11 mouse cellular contexts compared by ENCODE assay signal in genomic region chr11:85273299-85273698, GRCm38 (mm10). TPM values are rescaled to one million over a fixed set of nuclear protein-coding genes. Genes with fewer than 3 reads are reported as not detected.
DNase-seq lines count a peak whose midpoint lies in the region; ATAC-seq and TF ChIP-seq lines count a peak whose summit lies in the region.
"Had no signal": no experiment of that assay in that cellular context is flagged by ENCODE, and none has a peak within 500 bp of the region (broad histone marks: within the 10 kb centered on the region; RNA-seq: fewer than 3 reads in every experiment).

No protein-coding gene starts in this region.

- ATAC-seq in lung, postnatal 0 days = no peak
- ATAC-seq in Patski = no peak

- H3K36me3 ChIP-seq in heart, adult 2 months (ENCODE audit: control insufficient read depth, insufficient read depth, low read length) = no peaks in the 10 kb centered on the region
- no peaks in the 10 kb centered on the region for H3K36me3 ChIP-seq in lung, postnatal 0 days (ENCODE audit: insufficient read depth, low read length)
- H3K36me3 ChIP-seq in small intestine, adult 2 months (ENCODE audit: control insufficient read depth, insufficient read depth, low read length) = no peaks in the 10 kb centered on the region
- H3K36me3 ChIP-seq in hindbrain, embryonic 10.5 days = no peaks in the 10 kb centered on the region
- H3K36me3 ChIP-seq: hindbrain, embryonic 15.5 days had no signal

- intact Hi-C loops in heart, adult 2 months (cut with DNase I) = no loop called here

- H3K4me2 ChIP-seq in lung, postnatal 0 days (replicated peaks; ENCODE audit: low read depth, low read length) = no peak overlapping the region
- H3K4me2 ChIP-seq: hindbrain, embryonic 15.5 days had no signal

- in situ Hi-C loops in Patski (cut with MboI; ENCODE audit: low pct_unique_long_range_greater_than_20kb) = loop anchor here (5.0 kb wide), 1 partner anchor 34 kb away; no protein-coding TSS in a partner anchor

- H3K79me2 ChIP-seq in heart, adult 2 months (replicated peaks; ENCODE audit: control insufficient read depth, insufficient read depth, low read length) = no peaks in the 10 kb centered on the region

- no peak for DNase-seq in heart, adult 2 months
- no peak for DNase-seq in heart, adult 11 months
- no peak for DNase-seq in lung, postnatal 0 days (ENCODE audit: low spot score)
- no peak for DNase-seq in lung, postnatal 4 days
- DNase-seq in Patski (ENCODE audit: low read depth, low spot score) = no peak
- DNase-seq in hindbrain, embryonic 10.5 days (ENCODE audit: low spot score) = no peak
- DNase-seq in urinary bladder, postnatal 14 days (ENCODE audit: low spot score) = no peak
- DNase-seq: adrenal gland, postnatal 36 days; layer of hippocampus, postnatal 36 days had no signal

- H3K4me1 ChIP-seq in heart, adult 2 months (ENCODE audit: control insufficient read depth, insufficient read depth, low read length) = no peaks in the 10 kb centered on the region
- no peaks in the 10 kb centered on the region for H3K4me1 ChIP-seq in lung, postnatal 0 days (ENCODE audit: insufficient read depth, low read depth, low read length)
- H3K4me1 ChIP-seq in small intestine, adult 2 months (ENCODE audit: control insufficient read depth, insufficient read depth, insufficient read length, low read length) = no peaks in the 10 kb centered on the region
- 0 out of 2 replicates have a peak, but pooled peaks cover 3% of the 10 kb centered on the region for H3K4me1 ChIP-seq in hindbrain, embryonic 10.5 days (replicated peaks)
- H3K4me1 ChIP-seq: hindbrain, embryonic 15.5 days had no signal

- CTCF ChIA-PET in Patski (lab: Charles Lee) = interaction anchor here (1.2 to 2.3 kb wide), 2 partner anchors 12 to 62 kb away, joined by 5 to 7 read pairs; no protein-coding TSS in a partner anchor

- no peak overlapping the region for H3K4me3 ChIP-seq in heart, adult 2 months
- H3K4me3 ChIP-seq in lung, postnatal 0 days (ENCODE audit: low read depth, low read length) = no peak overlapping the region
- no peak overlapping the region for H3K4me3 ChIP-seq in small intestine, adult 2 months (ENCODE audit: low read depth, low read length)
- no peak overlapping the region for H3K4me3 ChIP-seq in hindbrain, embryonic 10.5 days
- H3K4me3 ChIP-seq: hindbrain, embryonic 15.5 days had no signal

- peak; percentile 59 for TF ChIP-seq CTCF in heart, adult 2 months (IDR thresholded peaks at IDR 0.05)
- TF ChIP-seq CTCF in lung, postnatal 0 days (IDR thresholded peaks at IDR 0.05) = peak; percentile 59
- TF ChIP-seq CTCF in Patski (IDR thresholded peaks at IDR 0.05) = peak; percentile 66
- TF ChIP-seq CTCF in small intestine, adult 2 months (IDR thresholded peaks at IDR 0.05; ENCODE audit: extremely low read depth, insufficient read length, insufficient replicate concordance, low read depth, low read length) = peak; percentile 33; the same call in 1 of the 2 replicates

- no peaks in the 10 kb centered on the region for H3K9me3 ChIP-seq in lung, postnatal 0 days (ENCODE audit: low read length)
- no peaks in the 10 kb centered on the region for H3K9me3 ChIP-seq in hindbrain, embryonic 10.5 days
- H3K9me3 ChIP-seq: hindbrain, embryonic 15.5 days had no signal

- POLR2A ChIA-PET in Patski (lab: Charles Lee) = interaction anchor here (0.5 kb wide), 1 partner anchor 1420 kb away, joined by 4 read pairs; no protein-coding TSS in a partner anchor

- no peak overlapping the region for H3K27ac ChIP-seq in heart, adult 2 months
- H3K27ac ChIP-seq in lung, postnatal 0 days (ENCODE audit: low read length) = no peak overlapping the region
- no peak overlapping the region for H3K27ac ChIP-seq in small intestine, adult 2 months (ENCODE audit: insufficient read depth, low read depth, low read length)
- no peak overlapping the region for H3K27ac ChIP-seq in hindbrain, embryonic 10.5 days
- H3K27ac ChIP-seq: hindbrain, embryonic 15.5 days had no signal

- no peaks in the 10 kb centered on the region for H3K27me3 ChIP-seq in heart, adult 2 months (ENCODE audit: control insufficient read depth, insufficient read depth, low read length)
- H3K27me3 ChIP-seq in lung, postnatal 0 days (replicated peaks; ENCODE audit: insufficient read depth, low read length) = no peaks in the 10 kb centered on the region
- H3K27me3 ChIP-seq in Patski = no peaks in the 10 kb centered on the region
- H3K27me3 ChIP-seq in small intestine, adult 2 months (ENCODE audit: control insufficient read depth, insufficient read depth, low read length) = no peaks in the 10 kb centered on the region
- no peaks in the 10 kb centered on the region for H3K27me3 ChIP-seq in hindbrain, embryonic 10.5 days (ENCODE audit: insufficient read depth, poor library complexity, severe bottlenecking)
- H3K27me3 ChIP-seq: hindbrain, embryonic 15.5 days had no signal

- no peak overlapping the region for H3K9ac ChIP-seq in heart, adult 2 months (ENCODE audit: low read depth, low read length)
- no peak overlapping the region for H3K9ac ChIP-seq in lung, postnatal 0 days (replicated peaks; ENCODE audit: low read depth)
- H3K9ac ChIP-seq: hindbrain, embryonic 15.5 days had no signal

- TF ChIP-seq EP300 in heart, adult 2 months (IDR thresholded peaks at IDR 0.05; ENCODE audit: insufficient read depth, low read depth, low read length) = no peak
- no peak for TF ChIP-seq EP300 in lung, postnatal 0 days (IDR thresholded peaks at IDR 0.05)

- 71% methylated on average over 6 of the region's 6 CpGs for WGBS in heart, adult 2 months
- WGBS in lung, postnatal 0 days = 74% methylated on average over 6 of the region's 6 CpGs
- WGBS in small intestine, adult 2 months = 83% methylated on average over 6 of the region's 6 CpGs
- 69% methylated on average over 6 of the region's 6 CpGs for WGBS in hindbrain, embryonic 10.5 days

- TF ChIP-seq POLR2A in heart, adult 2 months (IDR thresholded peaks at IDR 0.05; ENCODE audit: insufficient read depth, low read depth, low read length) = no peak
- no peak for TF ChIP-seq POLR2A in small intestine, adult 2 months (IDR thresholded peaks at IDR 0.05; ENCODE audit: low read depth, low read length)

RNA-seq across cellular contexts. Expression of gene Ppm1d, which starts 37.7 kb away (rescaled TPM):
- total RNA-seq in heart, adult 2 months (2021) = 10 to 100 TPM in 1 of 2 experiments, 1 to 10 TPM in 1; 6.8 to 10.2 TPM
- 2.9 and 5.7 TPM in 2 replicates for polyA plus RNA-seq in heart, adult 2 months (2012; rRNA removed)
- polyA plus RNA-seq in lung, postnatal 0 days (2015; fragmentation: Nextera tagmentation; extraction: Ambion mirVana) = 12.6 and 13.3 TPM in 2 replicates
- polyA plus RNA-seq in Patski (2021) = 16.7 TPM
- 1.5 and 2.6 TPM in 2 replicates for polyA plus RNA-seq in small intestine, adult 2 months (2012; rRNA removed)
- polyA plus RNA-seq in hindbrain, embryonic 10.5 days (2016; fragmentation: Nextera tagmentation; extraction: Ambion mirVana) = 22.6 and 25.0 TPM in 2 replicates

RNA-seq across cellular contexts. Expression of gene Appbp2, which starts 38.4 kb away (rescaled TPM):
- total RNA-seq in heart, adult 2 months (2021) = 10 to 100 TPM; 14.6 to 16.1 TPM
- 6.8 and 12.0 TPM in 2 replicates for polyA plus RNA-seq in heart, adult 2 months (2012; rRNA removed)
- polyA plus RNA-seq in lung, postnatal 0 days (2015; fragmentation: Nextera tagmentation; extraction: Ambion mirVana) = 25.9 and 27.4 TPM in 2 replicates
- polyA plus RNA-seq in Patski (2021) = 37.3 TPM
- polyA plus RNA-seq in small intestine, adult 2 months (2012; rRNA removed) = 3.6 and 4.7 TPM in 2 replicates
- polyA plus RNA-seq in hindbrain, embryonic 10.5 days (2016; fragmentation: Nextera tagmentation; extraction: Ambion mirVana) = 38.7 and 45.0 TPM in 2 replicates
